Mouse (Mus musculus) gastrocnemius, postnatal 25 days (tissue): ENCODE measurements around the gene Fbxw7. TPM values are rescaled to one million over a fixed set of nuclear protein-coding genes. Genes with fewer than 3 reads are reported as not detected.

Source experiments
- DNase-seq: peaks from one replicate; pipeline ENCODE4 v3.0.0; 2022
- long read RNA-seq, 2 experiments: library from polyadenylated mRNA; stranded (forward); transcript quantifications; one replicate each; pipeline ENCODE4 v2.0.0; 2021
- total RNA-seq, 2 experiments: library from RNA; stranded (reverse); gene quantifications; 1 replicate in 1 of 2; 2 replicates in 1 of 2; pipeline ENCODE4 v1.2.3; 2021

Fbxw7 gene
- total RNA-seq = 10 to 100 TPM; 15.1 to 20.5 TPM
- long read RNA-seq, experiment 1, transcript Fbxw7-202 (11 exons, 3,599 nt) = major isoform, 9 of 12 reads
- long read RNA-seq, experiment 1, partial matches to known transcripts = 2 of 12 reads
- long read RNA-seq, experiment 1, other reads (novel, unspliced or antisense) = 1 of 12 reads
- long read RNA-seq, experiment 2, transcript Fbxw7-202 (11 exons, 3,599 nt) = major isoform, 17 of 20 reads
- long read RNA-seq, experiment 2, partial matches to known transcripts = 3 of 20 reads
- long read RNA-seq, experiment 2, other reads (novel, unspliced or antisense) = 0 of 20 reads

GRCm38 (mm10) chr3:84814762-84815381 lies at the start of gene Fbxw7:
Fbxw7 (plus strand) TSS chr3:84815268.
- peak; percentile 24 for DNase-seq

DNA sequence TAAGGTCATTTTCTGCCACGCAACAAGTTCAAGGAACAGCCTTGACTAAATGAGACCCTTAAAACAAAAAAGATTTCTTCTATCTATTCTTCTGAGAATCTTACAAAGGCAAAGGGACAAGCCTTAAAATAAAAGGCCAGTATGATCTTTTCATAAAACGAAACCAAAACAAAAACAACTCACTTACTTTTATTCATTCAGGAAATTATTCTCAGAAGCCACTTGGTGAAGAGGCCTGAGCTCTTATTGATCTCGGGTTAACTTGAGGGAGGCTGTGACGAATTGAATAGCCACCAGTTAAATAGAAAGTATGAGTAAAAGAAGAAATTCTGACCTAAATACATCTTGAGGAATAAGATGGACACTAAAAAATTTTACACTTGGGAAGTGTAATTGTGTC lies 46.1 kb upstream of the Fbxw7 start:
- DNase-seq = no peak

- no peak for DNase-seq
Measured at GRCm38 (mm10) chr3:84769411-84769810, 45.7 kb upstream of the Fbxw7 start.

- DNase-seq = no peak
Measured at GRCm38 (mm10) chr3:84770518-84770917, 44.5 kb upstream of the Fbxw7 start.

- no peak for DNase-seq
Measured at GRCm38 (mm10) chr3:84771980-84772379, 43.1 kb upstream of the Fbxw7 start.

GRCm38 (mm10) chr3:84774246-84775066 lies 40.6 kb upstream of the Fbxw7 start:
- no peak for DNase-seq

DNA sequence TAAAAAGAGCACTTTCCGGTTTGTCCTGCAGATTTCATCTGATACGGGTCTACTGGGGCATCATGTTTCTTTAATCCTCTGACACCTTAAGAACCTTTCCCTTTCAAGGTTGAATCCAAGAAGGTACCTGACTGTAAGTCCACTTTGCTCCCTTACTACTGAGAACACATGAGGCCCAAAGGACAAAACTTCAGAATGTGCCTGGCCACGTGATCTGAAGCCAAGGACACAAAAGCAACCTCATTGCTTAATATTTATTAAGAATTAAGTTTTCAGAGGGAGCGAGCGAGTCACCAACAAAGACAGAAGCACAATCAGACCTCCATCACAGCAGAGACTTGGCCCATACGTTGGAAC lies 40.0 kb upstream of the Fbxw7 start:
- DNase-seq = no peak

DNA sequence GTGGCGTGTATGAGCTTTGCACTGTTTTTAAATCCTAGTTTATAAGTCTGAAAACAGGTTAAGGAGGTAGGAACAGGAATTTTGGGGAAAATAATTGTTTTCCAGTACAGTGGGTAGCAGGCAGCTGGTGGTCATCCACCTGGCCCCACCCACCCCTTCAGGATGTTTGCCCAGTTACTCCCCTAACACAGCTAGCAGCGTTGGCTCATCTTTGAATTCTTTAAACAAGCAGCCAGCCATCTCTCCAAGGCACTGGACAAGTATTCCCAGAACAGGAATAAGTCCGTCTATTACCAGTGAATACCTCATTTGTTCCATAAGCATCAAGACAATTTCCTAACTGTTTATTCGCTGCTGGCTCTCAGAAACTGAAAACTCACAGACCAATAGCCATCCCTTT lies 39.5 kb upstream of the Fbxw7 start:
- no peak for DNase-seq

DNA sequence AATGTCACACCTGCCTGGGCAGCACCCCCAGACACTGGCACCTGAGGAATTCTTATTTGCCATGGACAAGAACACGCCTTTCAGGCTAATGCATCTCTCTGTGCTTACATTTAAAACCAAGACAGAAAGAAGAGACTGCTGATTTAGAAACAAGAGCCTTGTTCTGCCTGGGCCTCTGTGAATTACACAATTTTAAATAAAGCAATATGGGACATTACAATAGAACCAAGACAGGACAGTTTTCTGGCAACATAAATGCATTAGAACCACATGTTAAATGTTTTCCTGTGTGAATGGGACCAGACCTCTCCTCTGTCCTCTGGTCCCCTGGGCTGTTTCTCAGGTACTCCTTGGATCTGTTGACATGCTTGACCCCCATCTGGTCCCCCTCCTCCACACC lies 39.0 kb upstream of the Fbxw7 start:
- DNase-seq = no peak

- no peak for DNase-seq
Measured at GRCm38 (mm10) chr3:84787914-84788313, 27.2 kb upstream of the Fbxw7 start.

DNA sequence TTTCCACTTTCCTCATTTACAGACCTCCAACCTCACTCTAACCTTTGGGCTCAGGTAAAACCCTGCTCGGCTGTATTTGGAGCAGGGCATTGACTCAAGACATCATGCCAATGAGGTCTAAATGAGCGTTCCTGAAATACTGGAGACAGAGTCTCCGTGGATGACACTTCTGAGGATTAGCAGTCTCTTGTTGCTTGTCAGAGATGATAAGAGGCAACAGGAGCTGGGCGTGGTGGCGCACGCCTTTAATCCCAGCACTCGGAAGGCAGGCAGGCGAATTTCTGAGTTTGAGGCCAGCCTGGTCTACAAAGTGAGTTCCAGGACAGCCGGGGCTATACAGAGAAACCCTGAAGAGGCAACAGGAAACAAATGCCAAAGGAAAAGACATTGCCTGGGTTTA lies 11.0 kb upstream of the Fbxw7 start:
- no peak for DNase-seq

DNA sequence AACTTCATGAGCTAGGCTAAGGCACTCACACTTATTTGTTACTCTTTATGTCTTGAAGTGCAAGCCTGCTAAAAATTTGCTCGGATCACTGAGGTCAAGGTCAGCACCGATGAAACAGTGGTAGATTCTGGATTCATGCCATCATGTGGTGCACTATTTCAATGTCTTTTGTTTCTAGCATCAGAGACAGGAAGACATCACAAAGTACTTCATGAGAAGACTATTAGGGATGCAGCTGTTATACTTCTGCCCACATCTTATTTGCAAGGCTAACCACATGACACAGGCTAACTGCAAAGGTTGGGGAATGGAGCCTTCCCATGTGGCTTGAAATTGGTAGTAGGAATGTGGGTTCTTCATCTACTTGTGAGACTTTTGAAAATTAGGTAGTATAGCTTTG lies 8.9 kb upstream of the Fbxw7 start:
- DNase-seq = no peak

DNA sequence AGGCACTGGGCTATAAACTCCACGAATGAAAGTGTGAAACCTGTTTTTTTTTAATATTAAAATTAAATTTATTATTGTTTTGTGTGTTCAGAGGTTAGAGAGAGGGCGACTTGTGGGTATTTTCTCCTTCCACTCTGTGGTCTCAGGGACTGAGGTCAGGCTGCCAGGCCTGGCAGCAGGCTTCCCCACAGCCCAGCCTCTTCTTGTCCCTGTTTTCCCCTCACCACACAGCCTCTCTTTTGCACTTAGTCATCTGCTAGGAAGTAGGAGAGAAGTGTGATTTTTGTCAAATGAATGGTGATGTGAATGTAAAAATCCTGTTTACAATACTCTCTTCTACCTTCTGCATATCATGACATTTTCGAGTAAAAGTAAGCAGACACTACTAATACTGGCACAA lies 7.2 kb upstream of the Fbxw7 start:
- DNase-seq = no peak

- DNase-seq = no peak
Measured at GRCm38 (mm10) chr3:84808906-84809305, 6.2 kb upstream of the Fbxw7 start.

- DNase-seq = no peak
Measured at GRCm38 (mm10) chr3:84810803-84811202, 4.3 kb upstream of the Fbxw7 start.

DNA sequence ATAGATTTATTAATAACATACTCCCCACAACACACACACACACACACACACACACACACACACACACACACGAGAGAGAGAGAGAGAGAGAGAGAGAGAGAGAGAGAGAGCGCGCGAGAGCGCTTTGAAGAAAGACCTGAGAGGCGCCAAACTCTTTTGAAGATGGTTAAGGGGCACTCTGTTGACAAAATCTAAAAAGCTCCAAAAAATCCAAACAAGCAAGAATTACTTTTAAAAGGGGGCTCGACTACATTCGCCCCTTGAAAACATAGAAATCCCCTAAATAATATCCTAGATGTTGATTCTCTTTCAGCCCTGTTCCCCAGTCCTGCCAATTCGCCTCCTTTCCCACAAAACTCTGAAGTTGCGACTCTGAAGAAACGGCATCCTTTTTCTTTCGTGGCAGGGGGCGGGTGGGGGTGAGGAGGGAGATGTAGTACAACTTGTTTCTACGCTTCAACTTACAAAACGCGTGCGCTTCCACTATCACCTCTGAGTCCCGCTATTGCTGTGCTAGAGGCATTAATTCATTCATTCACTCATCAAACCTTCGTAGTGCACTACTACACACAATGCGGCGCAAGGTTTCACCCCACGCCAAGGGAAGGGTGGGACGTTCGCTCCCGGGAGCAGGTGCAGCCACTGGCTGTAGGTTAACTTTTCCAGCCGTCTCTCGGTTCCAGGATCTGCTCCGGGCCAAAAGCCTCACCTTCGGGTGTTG lies 1.5 kb upstream of the Fbxw7 start:
- DNase-seq = no peak

GRCm38 (mm10) chr3:84814157-84814761 lies 809 bp upstream of the Fbxw7 start:
- DNase-seq = peak; percentile 100

- DNase-seq = peak; percentile 15
Measured at GRCm38 (mm10) chr3:84815461-84815860, 393 bp downstream of the Fbxw7 start.

GRCm38 (mm10) chr3:84816951-84817350 lies 1.9 kb downstream of the Fbxw7 start:
- no peak for DNase-seq

DNA sequence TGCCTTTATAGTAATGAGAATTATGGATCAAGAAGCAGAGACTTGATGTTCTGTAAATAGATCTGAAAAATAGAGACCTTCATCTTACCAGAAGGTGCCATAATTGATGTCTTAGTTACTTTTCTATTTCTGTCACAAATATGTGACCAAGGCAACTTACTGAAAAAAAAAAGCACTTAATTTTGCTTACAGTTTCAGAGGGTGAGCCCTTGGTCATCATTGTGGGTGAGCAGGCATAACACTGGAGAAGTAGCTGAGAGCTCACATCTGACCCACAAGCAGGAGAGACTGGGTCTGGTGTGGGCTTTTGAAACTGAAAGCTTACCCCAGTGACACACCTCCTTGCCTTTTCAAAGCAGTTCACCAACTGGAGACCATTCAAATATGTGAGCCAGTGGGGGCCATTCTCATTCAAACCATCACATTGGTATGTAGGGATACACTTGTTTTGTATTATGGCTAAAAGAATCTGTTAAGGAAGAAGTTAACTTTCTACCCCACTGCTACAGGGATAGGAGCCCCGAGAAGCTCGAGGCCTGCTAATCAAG lies 5.7 kb downstream of the Fbxw7 start:
- no peak for DNase-seq

DNA sequence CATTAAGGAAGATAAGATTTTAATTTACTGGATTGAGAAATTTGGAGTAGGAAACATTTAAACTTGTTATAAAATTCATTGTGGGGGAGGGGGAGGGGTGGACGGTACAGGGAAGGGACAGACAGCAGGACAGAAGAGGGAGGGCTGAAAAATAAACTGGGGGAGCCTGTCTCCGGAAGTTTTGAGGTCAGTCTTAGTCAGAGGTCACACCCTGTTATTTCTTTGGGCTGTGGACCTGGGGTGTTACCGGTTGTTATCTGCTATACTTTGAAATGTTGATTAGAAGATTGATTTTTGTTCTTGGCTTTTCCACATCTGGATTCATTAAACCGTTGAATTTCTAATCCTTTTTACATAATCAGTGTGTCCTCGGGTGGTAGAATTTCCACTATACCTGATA lies 10.9 kb downstream of the Fbxw7 start:
- DNase-seq = no peak

DNA sequence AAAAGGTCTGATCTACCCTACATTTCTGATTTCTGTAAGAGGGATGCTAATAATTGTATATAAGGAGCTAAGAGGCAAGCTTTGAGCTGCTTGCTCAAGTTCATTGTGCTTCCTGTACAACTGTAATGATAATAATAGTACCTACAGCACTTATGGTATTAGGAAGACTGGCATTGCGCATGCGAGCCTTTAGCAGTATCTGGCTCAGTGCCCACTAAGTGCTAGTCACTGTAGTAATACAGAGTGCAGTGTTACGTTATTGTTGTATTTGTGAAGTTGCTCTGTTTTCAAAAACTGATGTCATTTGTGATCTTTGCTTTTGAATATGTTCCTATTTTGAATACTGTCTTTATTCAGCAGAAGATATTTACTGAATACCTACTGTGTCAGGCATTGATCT lies 11.3 kb downstream of the Fbxw7 start:
- no peak for DNase-seq
